Mouse (Mus musculus) erythroblast, embryonic 14.5 days (primary cell): ENCODE measurements around the gene Gm49354.

Experiments used
- GATA1 ChIP-seq: IDR thresholded peaks from 2 replicates; pipeline ENCODE4 v1.6.1; 2012; ENCODE audit warnings: low read length, inconsistent platforms, mixed read lengths
- TAL1 ChIP-seq: IDR thresholded peaks from 3 replicates; pipeline ENCODE4 v1.6.1; 2012; ENCODE audit warnings: low read length, inconsistent platforms, mixed read lengths

GRCm38 (mm10) chr13:59822507-59823462 lies 40.7 kb upstream of the Gm49354 start, which contains the start of gene Tut7:
- TF ChIP-seq GATA1 (no peak), TAL1 (no peak)
